Mouse (Mus musculus) liver, embryonic 16.5 days (tissue): ENCODE data around the gene A030003K21Rik. TPM values are rescaled to one million over a fixed set of nuclear protein-coding genes. Genes with fewer than 3 reads are reported as not detected.
"Not testable (repeated sequence)": the region's sequence is repeated elsewhere in the genome, so short reads cannot be mapped to it uniquely, and the experiment has no call there.

ENCODE experiments used
- ATAC-seq: fragments of 200-750 bp; cut with Nextera tagmentation; 2 replicates; pipeline ENCODE4 v1.8.0; 2017; ENCODE audit warnings: low read depth, mild to moderate bottlenecking, moderate number of reproducible peaks, moderate library complexity
- H3K27ac ChIP-seq: fragments of 300-500 bp; sonication (generic); 2 replicates; pipeline ENCODE4 v1.5.1; 2014; ENCODE audit warnings: mild to moderate bottlenecking, low read length
- H3K27me3 ChIP-seq: fragments of 300-500 bp; sonication (generic); 2 replicates; pipeline ENCODE4 v1.6.1; 2014; ENCODE audit warnings: low read depth, low read length, mixed read lengths; ENCODE audit not compliant: control insufficient read depth, insufficient read depth
- H3K36me3 ChIP-seq: fragments of 300-500 bp; sonication (generic); 2 replicates; pipeline ENCODE4 v1.6.1; 2014; ENCODE audit warnings: mild to moderate bottlenecking; ENCODE audit not compliant: control insufficient read depth, insufficient read depth
- H3K4me1 ChIP-seq: fragments of 300-500 bp; sonication (generic); 2 replicates; pipeline ENCODE4 v1.6.1; 2014; ENCODE audit warnings: low read depth, low read length, mixed read lengths; ENCODE audit not compliant: control insufficient read depth
- H3K4me2 ChIP-seq: fragments of 300-500 bp; sonication (generic); 2 replicates; pipeline ENCODE4 v1.6.1; 2014; ENCODE audit warnings: low read depth, low read length, mixed read lengths
- H3K4me3 ChIP-seq: fragments of 300-500 bp; sonication (generic); 2 replicates; pipeline ENCODE4 v1.5.1; 2014; ENCODE audit warnings: low read depth, mild to moderate bottlenecking, low read length
- H3K9ac ChIP-seq: fragments of 300-500 bp; sonication (generic); 2 replicates; pipeline ENCODE4 v1.6.1; 2014; ENCODE audit warnings: low read depth, low read length
- H3K9me3 ChIP-seq: fragments of 300-500 bp; sonication (generic); replicated peaks from 2 replicates; pipeline ENCODE4 v1.6.1; 2016; ENCODE audit warnings: low read length; ENCODE audit not compliant: control insufficient read depth
- WGBS: fragments of 180-500 bp; shearing (Covaris S2); extraction: QIAGEN DNeasy Blood & Tissue Kit; methylation state at CpG from one replicate; pipeline ENCODE4 v1.1.7; 2014; ENCODE audit not compliant: insufficient replicate concordance; 5-methylcytosine and 5-hydroxymethylcytosine counted together
- polyA plus RNA-seq: library from polyadenylated mRNA; unstranded; fragments of >200 nt; fragmentation: Nextera tagmentation; extraction: Ambion mirVana; gene quantifications from 2 replicates; pipeline ENCODE4 v1.2.1, GENCODE M21; 2015

Gene A030003K21Rik
- polyA plus RNA-seq, 1 experiment from 2014 or later = not detected

DNA sequence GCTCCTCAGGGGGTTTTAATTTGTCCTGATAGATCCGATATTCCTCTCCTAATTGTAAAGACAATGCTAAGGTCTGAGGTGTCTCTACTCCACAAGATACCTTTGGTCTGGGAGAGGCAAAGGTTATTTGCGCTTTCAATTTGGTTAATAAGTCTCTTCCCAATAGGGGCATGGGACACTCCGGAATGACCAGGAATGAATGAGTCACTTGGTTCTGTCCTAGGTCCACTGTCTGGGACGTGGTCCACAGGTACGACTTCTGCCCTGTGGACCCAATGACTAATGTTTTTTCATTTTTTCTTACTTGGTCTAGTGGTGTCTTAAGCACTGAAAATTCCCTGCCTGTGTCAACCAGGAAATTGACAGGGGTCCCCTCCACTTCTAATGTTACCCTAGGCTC lies 4.5 kb downstream of the A030003K21Rik start:
- Histone ChIP-seq H3K4me2 (no peak overlapping the region), H3K9me3 (no peaks in the 10 kb centered on the region), H3K4me3 (no peak overlapping the region), H3K27me3 (no peaks in the 10 kb centered on the region), H3K9ac (no peak overlapping the region), H3K27ac (no peak overlapping the region), H3K36me3 (no peaks in the 10 kb centered on the region), H3K4me1 (no peaks in the 10 kb centered on the region)
- WGBS = 77% methylated on average over 5 of the region's 5 CpGs
- no peak for ATAC-seq

DNA sequence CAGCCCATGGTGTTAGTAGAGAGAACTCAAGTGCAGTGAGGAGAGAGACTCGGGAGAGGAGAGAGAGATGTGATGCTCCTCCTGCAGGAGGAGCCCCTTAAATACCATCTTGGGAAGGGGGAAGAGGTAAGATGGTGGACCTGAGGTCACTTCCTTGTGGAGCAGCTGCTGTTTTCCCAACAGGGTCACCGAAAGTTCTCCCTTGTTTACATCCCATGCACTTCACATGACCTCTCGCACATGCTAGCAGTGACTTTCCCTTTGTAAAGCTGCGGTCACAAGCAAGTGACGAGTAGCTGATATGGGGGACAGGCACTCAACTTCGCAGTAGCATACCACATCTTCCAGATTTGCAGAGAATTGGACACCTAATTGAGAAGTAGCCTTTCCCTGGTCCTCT lies 11.9 kb downstream of the A030003K21Rik start, which contains the start of gene Gm6217:
Gene Gm6217, minus strand, starts transcription at position 74 of the 400 bp plus-strand sequence.
- not testable (repeated sequence) for H3K27me3 ChIP-seq, H3K36me3 ChIP-seq, H3K9me3 ChIP-seq, ATAC-seq, H3K4me1 ChIP-seq, H3K9ac ChIP-seq, H3K27ac ChIP-seq, H3K4me2 ChIP-seq, H3K4me3 ChIP-seq
- no CpG with 5 or more reads among the region's 6 CpGs for WGBS

DNA sequence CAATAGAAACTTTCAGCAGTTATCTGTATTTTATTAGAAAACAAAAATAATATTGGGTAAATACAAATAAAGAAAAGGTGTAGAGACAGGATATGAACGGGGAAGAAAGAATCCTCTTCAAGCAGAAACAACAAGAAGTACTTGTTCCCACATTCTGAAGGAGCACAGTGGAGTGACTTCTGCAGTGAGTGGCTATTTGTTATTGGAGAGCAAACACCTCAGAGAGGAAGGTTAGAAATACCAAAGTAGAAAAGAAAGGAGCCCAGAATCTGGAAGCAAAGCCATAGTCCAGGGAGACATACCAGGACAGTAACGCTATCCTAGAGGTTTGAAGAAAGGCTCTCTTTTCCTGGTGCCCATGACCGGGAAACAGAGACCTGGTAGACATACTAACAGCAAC lies 12.6 kb downstream of the A030003K21Rik start:
- ATAC-seq, H3K9ac ChIP-seq, H3K27me3 ChIP-seq, H3K36me3 ChIP-seq, H3K9me3 ChIP-seq, H3K4me2 ChIP-seq, H3K27ac ChIP-seq, H3K4me1 ChIP-seq, H3K4me3 ChIP-seq: not testable (repeated sequence)
- WGBS = 65% methylated on average over 2 of the region's 3 CpGs

DNA sequence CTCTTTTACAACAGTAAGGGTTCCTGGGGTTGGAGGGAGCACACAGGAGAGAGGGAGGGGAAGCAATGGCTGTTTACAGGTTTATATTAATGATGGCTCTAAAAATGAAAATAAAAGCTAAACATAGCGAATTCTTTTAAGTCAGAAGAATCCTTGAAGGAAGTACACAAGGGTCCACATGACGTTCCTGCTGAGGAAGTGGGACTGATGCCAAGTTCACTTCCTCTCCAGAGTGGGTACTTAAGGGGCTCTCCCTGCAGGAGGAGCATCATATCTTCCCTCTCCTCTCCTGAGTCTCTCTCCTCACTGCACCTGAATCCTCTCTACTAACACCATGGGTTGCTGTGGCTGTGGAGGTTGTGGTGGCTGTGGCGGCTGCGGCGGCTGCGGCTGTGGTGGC lies 18.5 kb downstream of the A030003K21Rik start, which contains the start of gene A030014E15Rik:
Gene A030014E15Rik, plus strand, starts transcription at position 268 of the 400 bp plus-strand sequence.
- H3K4me1 ChIP-seq = no peaks in the 10 kb centered on the region
- H3K9ac ChIP-seq = no peak within 1 kb of the TSS
- no peaks in the 10 kb centered on the region for H3K9me3 ChIP-seq
- H3K36me3 ChIP-seq = no peaks in the 10 kb centered on the region
- H3K4me3 ChIP-seq = no peak within 1 kb of the TSS
- no peaks in the 10 kb centered on the region for H3K27me3 ChIP-seq
- H3K4me2 ChIP-seq = no peak within 1 kb of the TSS
- no peak for ATAC-seq
- WGBS = 78% methylated on average over 6 of the region's 6 CpGs
- H3K27ac ChIP-seq = no peak within 1 kb of the TSS

DNA sequence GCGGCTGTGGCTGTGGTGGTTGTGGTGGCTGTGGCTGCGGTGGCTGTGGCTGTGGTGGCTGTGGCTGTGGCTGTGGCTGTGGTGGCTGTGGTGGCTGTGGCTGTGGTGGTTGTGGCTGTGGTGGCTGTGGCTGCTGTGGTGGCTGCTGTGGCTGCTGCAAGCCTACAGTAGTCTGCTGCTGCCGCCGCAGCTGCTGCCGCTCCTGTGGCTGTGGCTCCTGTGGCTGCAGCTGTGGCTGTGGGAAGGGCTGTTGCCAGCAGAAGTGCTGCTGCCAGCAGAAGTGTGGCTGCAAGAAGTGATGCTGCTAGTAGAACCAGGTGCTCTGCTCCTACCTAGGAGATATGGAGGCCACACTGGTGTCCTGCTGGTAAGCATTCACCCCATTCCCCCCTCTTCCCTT lies 29.8 kb downstream of the A030003K21Rik start:
- H3K9ac ChIP-seq, H3K4me2 ChIP-seq, H3K27me3 ChIP-seq, H3K9me3 ChIP-seq, H3K4me3 ChIP-seq, H3K4me1 ChIP-seq, ATAC-seq, H3K36me3 ChIP-seq, H3K27ac ChIP-seq: not testable (repeated sequence)
- 67% methylated on average over 5 of the region's 5 CpGs for WGBS

DNA sequence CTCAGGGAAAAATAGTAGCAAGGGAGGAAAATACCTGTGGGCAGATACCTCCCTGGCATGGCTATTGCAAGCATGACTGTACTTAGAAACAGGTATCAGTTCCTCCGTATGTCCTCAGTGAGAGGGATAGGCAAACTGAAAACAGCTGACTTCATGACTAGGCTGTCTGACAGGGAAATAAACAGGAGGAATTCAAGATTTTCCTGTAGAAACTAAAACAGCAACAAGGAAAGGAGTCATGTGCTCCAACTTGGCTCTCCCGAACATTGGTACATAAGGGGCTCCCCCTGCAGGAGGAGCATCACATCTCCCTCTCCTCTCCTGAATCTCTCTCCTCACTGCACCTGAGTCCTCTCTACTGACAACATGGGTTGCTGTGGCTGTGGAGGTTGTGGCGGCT lies 30.2 kb downstream of the A030003K21Rik start, which contains the start of gene A030005L19Rik:
Gene A030005L19Rik, plus strand, starts transcription at position 301 of the 400 bp plus-strand sequence.
- no peak for ATAC-seq

DNA sequence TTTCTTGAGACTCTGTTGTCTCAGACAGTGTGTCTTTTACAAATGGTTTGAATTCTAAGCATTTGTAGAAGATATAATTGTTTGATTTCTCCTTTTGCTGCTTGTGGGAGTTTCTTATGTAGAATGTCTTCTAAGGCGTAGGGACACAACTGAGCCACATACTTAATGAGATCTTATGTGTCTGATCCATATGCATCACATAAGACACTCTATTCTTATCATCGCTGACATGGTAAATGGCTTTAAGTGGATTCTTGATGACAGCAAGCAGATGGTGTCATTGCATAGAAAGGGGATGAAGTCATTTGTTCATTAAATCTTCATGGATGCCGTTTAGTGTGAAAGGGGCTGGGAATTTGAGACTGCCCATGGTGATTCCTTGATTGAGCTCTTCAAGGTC lies 37.3 kb downstream of the A030003K21Rik start:
- Histone ChIP-seq H3K4me1 (no peaks in the 10 kb centered on the region), H3K4me3 (no peak overlapping the region), H3K36me3 (peaks cover 19% of the 10 kb centered on the region), H3K9me3 (no peaks in the 10 kb centered on the region), H3K27ac (no peak overlapping the region), H3K4me2 (no peak overlapping the region), H3K27me3 (no peaks in the 10 kb centered on the region), H3K9ac (no peak overlapping the region)
- WGBS = 90% methylated on average over 3 of the region's 3 CpGs
- no peak for ATAC-seq

More for the DNA sequence above, 30.2 kb downstream of the A030003K21Rik start, which contains the start of gene A030005L19Rik:
- no peak within 1 kb of the TSS for H3K4me3 ChIP-seq
- H3K9ac ChIP-seq = no peak within 1 kb of the TSS
- H3K36me3 ChIP-seq = no peaks in the 10 kb centered on the region
- H3K4me2 ChIP-seq = no peak within 1 kb of the TSS
- H3K27ac ChIP-seq = no peak within 1 kb of the TSS
- H3K27me3 ChIP-seq = no peaks in the 10 kb centered on the region
- no peaks in the 10 kb centered on the region for H3K9me3 ChIP-seq
- WGBS = 74% methylated on average over 3 of the region's 3 CpGs
- no peaks in the 10 kb centered on the region for H3K4me1 ChIP-seq

DNA sequence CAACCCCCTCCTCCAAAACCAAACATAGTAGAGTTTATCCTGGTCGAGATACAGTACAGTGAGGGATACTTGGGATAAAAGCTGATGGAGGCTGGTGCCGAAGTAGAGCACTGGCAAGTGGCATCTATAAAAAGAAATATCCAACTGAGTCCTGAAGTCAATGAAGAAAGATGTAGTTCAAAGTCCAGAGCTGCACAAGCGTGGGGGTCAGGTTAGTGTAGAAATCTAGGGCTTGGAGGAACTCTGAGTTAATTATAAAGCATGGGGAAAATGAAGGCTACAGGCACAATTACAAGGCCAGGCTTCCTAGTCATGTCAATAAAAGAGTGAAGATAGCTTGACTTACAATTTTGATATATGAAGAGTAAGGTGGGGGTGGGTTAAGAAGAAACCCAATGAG lies 42.0 kb downstream of the A030003K21Rik start:
- no peaks in the 10 kb centered on the region for H3K9me3 ChIP-seq
- no peak overlapping the region for H3K27ac ChIP-seq
- H3K36me3 ChIP-seq = peaks cover 34% of the 10 kb centered on the region
- H3K4me3 ChIP-seq = no peak overlapping the region
- no peaks in the 10 kb centered on the region for H3K4me1 ChIP-seq
- H3K9ac ChIP-seq = no peak overlapping the region
- ATAC-seq = no peak
- H3K4me2 ChIP-seq = no peak overlapping the region
- no peaks in the 10 kb centered on the region for H3K27me3 ChIP-seq
- 81% methylated on average over 3 of the region's 3 CpGs for WGBS

DNA sequence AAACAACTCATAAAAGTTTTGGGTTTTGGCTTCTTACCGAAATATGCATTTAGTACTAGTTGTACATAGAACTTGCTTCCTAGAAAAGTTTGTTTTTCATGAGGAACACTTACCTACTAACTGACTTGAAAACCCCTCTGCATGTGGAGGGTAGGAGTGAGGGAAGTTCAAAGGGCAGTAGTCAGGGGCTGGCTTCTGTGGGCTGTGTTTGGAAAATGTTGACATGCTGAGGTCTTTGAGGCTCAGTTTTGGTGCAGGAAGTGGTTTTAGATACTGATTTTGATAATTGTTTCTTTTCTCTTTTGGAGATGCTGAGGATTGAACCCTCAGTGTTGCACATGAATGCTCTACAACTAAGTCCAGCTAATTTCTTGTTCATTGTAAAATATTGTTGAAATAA lies 42.6 kb downstream of the A030003K21Rik start:
- peaks cover 37% of the 10 kb centered on the region for H3K36me3 ChIP-seq

More for the DNA sequence above, 42.6 kb downstream of the A030003K21Rik start:
- no peak for ATAC-seq
- H3K27ac ChIP-seq = no peak overlapping the region
- no peak overlapping the region for H3K4me2 ChIP-seq
- no peak overlapping the region for H3K9ac ChIP-seq
- no peaks in the 10 kb centered on the region for H3K4me1 ChIP-seq
- H3K27me3 ChIP-seq = no peaks in the 10 kb centered on the region
- H3K4me3 ChIP-seq = no peak overlapping the region
- 78% methylated on average over 1 of the region's 1 CpGs for WGBS
- H3K9me3 ChIP-seq = no peaks in the 10 kb centered on the region
